Comparison of ENCODE assay signal across 8 mouse cellular contexts in the genomic region with DNA sequence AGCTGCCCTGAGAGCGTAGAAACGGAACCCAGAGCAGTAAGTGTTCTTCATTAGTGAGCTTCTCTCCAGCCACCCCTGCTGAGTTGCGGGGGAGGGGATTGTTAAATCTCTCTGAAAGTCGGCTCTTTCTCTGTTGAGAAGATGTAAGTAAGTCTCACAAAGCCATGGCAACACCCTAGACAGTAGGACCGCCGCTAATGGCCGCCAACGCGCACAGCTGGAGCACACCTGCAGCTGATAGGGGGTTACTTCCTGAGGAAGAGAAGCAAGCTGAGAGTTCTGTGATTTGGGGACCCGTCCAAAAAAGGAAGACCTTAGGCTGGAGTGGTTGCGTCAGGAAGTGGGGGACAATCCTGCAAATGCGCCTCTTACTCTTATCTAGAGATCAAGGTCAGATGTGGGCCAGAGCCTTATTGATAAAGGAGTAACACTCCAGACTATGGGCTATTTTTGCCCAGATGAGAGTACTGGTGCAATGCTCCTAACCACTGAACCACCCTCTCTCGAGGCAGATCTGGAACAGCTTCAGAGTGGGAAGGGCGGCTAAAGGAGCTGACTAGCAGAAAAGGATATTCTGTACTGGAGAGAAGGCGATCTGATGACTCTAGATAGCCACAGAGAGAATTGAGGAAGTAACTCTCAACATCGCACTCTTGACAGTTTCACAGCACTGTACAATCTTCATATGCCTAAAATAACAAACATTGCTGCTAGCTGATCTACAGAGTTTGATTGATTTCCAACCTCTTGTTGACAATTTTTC. TPM values are rescaled to one million over a fixed set of nuclear protein-coding genes. Genes with fewer than 3 reads are reported as not detected.
DNase-seq lines count a peak whose midpoint lies in the region; ATAC-seq and TF ChIP-seq lines count a peak whose summit lies in the region.

No protein-coding gene starts in this region.

- peak overlapping the region; percentile 80 for H3K4me2 ChIP-seq in forebrain, embryonic 16.5 days (ENCODE audit: low read length)
- peak overlapping the region; percentile 96 for H3K4me2 ChIP-seq in limb, embryonic 12.5 days

- TF ChIP-seq CTCF in gastrocnemius, adult 2 months (IDR thresholded peaks at IDR 0.05), result no peak

- no peak overlapping the region for H3K9ac ChIP-seq in forebrain, embryonic 16.5 days (replicated peaks; ENCODE audit: low read depth, low read length)
- no peak overlapping the region for H3K9ac ChIP-seq in limb, embryonic 12.5 days (replicated peaks)

- peak overlapping the region; percentile 88 for H3K4me3 ChIP-seq in gastrocnemius, adult 2 months
- peak overlapping the region; percentile 48; the same call in 1 of the 2 replicates for H3K4me3 ChIP-seq in forebrain, embryonic 16.5 days (replicated peaks; ENCODE audit: low read length)
- peak overlapping the region; percentile 68; the same call in 1 of the 2 replicates for H3K4me3 ChIP-seq in limb, embryonic 12.5 days (replicated peaks)

- DNase-seq in gastrocnemius, adult 2 months, result no peak
- no peak for DNase-seq in gastrocnemius, postnatal 10 days
- DNase-seq in R1 (ENCODE audit: low read depth, low spot score), result peak; percentile 90
- peak; percentile 34 for DNase-seq in neural tube, embryonic 10.5 days (ENCODE audit: extremely low spot score, low spot score)
- no peak for DNase-seq in urinary bladder, postnatal 36 days (ENCODE audit: low spot score in 2 of 2)
- no peak for DNase-seq in urinary bladder, adult 18-20 months (ENCODE audit: low spot score in 2 of 2)

- ATAC-seq in forebrain, embryonic 16.5 days, result no peak
- ATAC-seq in limb, embryonic 12.5 days (ENCODE audit: insufficient number of reproducible peaks, insufficient read depth, low FRiP score, low TSS enrichment, low read depth), result no peak

- no peaks in the 10 kb centered on the region for H3K36me3 ChIP-seq in forebrain, embryonic 16.5 days (ENCODE audit: control insufficient read depth, insufficient read depth)
- no peaks in the 10 kb centered on the region for H3K36me3 ChIP-seq in limb, embryonic 12.5 days

- H3K9me3 ChIP-seq in forebrain, embryonic 16.5 days (ENCODE audit: control insufficient read depth, low read length), result no peaks in the 10 kb centered on the region
- H3K9me3 ChIP-seq in limb, embryonic 12.5 days, result no peaks in the 10 kb centered on the region

- H3K27ac ChIP-seq in gastrocnemius, adult 2 months, result peak overlapping the region; percentile 71
- no peak overlapping the region for H3K27ac ChIP-seq in forebrain, embryonic 16.5 days (ENCODE audit: low read length)
- H3K27ac ChIP-seq in limb, embryonic 12.5 days, result no peak overlapping the region

- WGBS in forebrain, embryonic 16.5 days, result 27% methylated on average over 16 of the region's 16 CpGs
- 21% methylated on average over 16 of the region's 16 CpGs for WGBS in limb, embryonic 12.5 days

- H3K4me1 ChIP-seq in forebrain, embryonic 16.5 days (replicated peaks; ENCODE audit: control insufficient read depth, insufficient read depth, low read length), result peaks cover 6% of the 10 kb centered on the region; the same call in 1 of the 2 replicates
- H3K4me1 ChIP-seq in limb, embryonic 12.5 days (replicated peaks), result peaks cover 17% of the 10 kb centered on the region; the same call in 1 of the 2 replicates

- intact Hi-C loops in gastrocnemius, adult 2 months (cut with DNase I), result loop anchor here (2.0 kb wide), 1 partner anchor 35 kb away; a partner anchor contains a TSS

- peaks cover 3% of the 10 kb centered on the region; the same call in 1 of the 2 replicates for H3K27me3 ChIP-seq in forebrain, embryonic 16.5 days (replicated peaks; ENCODE audit: control insufficient read depth, insufficient read depth, low read length)
- peaks cover 28% of the 10 kb centered on the region for H3K27me3 ChIP-seq in limb, embryonic 12.5 days

RNA-seq across cellular contexts. Expression of a gene that starts 1.0 kb away (rescaled TPM):
- 10 to 100 TPM in 1 of 2 experiments, 1 to 10 TPM in 1; 9.0 to 10.6 TPM for total RNA-seq in gastrocnemius, adult 2 months (2021)
- total RNA-seq in gastrocnemius, postnatal 10 days (2021), result 1 to 10 TPM; 3.7 to 4.2 TPM
- polyA plus RNA-seq in forebrain, embryonic 16.5 days (2015; fragmentation: Nextera tagmentation; extraction: Ambion mirVana), result 4.7 and 5.9 TPM in 2 replicates
- 1.6 and 2.2 TPM in 2 replicates for polyA plus RNA-seq in limb, embryonic 12.5 days (2016; fragmentation: Nextera tagmentation; extraction: Ambion mirVana)

RNA-seq across cellular contexts. Expression of a gene that starts 35.4 kb away (rescaled TPM):
- 100 to 1,000 TPM; 141 to 146 TPM for total RNA-seq in gastrocnemius, adult 2 months (2021)
- 100 to 1,000 TPM; 139 to 152 TPM for total RNA-seq in gastrocnemius, postnatal 10 days (2021)
- 458 and 491 TPM in 2 replicates for polyA plus RNA-seq in forebrain, embryonic 16.5 days (2015; fragmentation: Nextera tagmentation; extraction: Ambion mirVana)
- 489 and 511 TPM in 2 replicates for polyA plus RNA-seq in limb, embryonic 12.5 days (2016; fragmentation: Nextera tagmentation; extraction: Ambion mirVana)

Comparison
In these comparisons a context has a peak if more than half of its experiments do, and no peak if none do; other contexts are left out.
1. DNase-seq: peak in R1 (single experiment) and neural tube, embryonic 10.5 days (single experiment); none in gastrocnemius, adult 2 months (single experiment), gastrocnemius, postnatal 10 days (single experiment), urinary bladder, postnatal 36 days (0 of 2) and urinary bladder, adult 18-20 months (0 of 2).
2. Peak in every context shown above with its lines, with median percentiles within 50 percentile points of each other: H3K4me3 ChIP-seq.